Mouse (Mus musculus) CH12.LX (cell line): ENCODE measurements around the gene Pdcd4.

Source experiments
- CHD2 ChIP-seq: IDR thresholded peaks from 2 replicates; pipeline ENCODE4 v1.6.1; 2011; ENCODE audit warnings: low read length, improper control_type of control experiment
- CTCF ChIP-seq, 2 experiments: IDR thresholded peaks in 1 of 2; conservative IDR thresholded peaks in 1 of 2; 2 replicates each; pipeline ENCODE4 v1.5.1; 2011 to 2012; ENCODE audit warnings: low read depth in 2 of 2, low read length in 2 of 2, improper control_type of control experiment in 1 of 2, inconsistent platforms in 1 of 2, mild to moderate bottlenecking in 1 of 2, moderate library complexity in 1 of 2
- EP300 ChIP-seq: IDR thresholded peaks from 2 replicates; pipeline ENCODE4 v1.6.1; 2011; ENCODE audit warnings: low read length, improper control_type of control experiment
- HCFC1 ChIP-seq: IDR thresholded peaks from 2 replicates; pipeline ENCODE4 v1.6.1; 2012; ENCODE audit warnings: low read depth, mild to moderate bottlenecking, inconsistent platforms, low read length, improper control_type of control experiment
- KAT2A ChIP-seq: IDR thresholded peaks from 2 replicates; pipeline ENCODE4 v1.6.1; 2012; ENCODE audit warnings: low read length, improper control_type of control experiment, inconsistent platforms; ENCODE audit not compliant: insufficient replicate concordance
- MAFK ChIP-seq: IDR thresholded peaks from 2 replicates; pipeline ENCODE4 v1.6.1; 2011; ENCODE audit warnings: low read length, improper control_type of control experiment; ENCODE audit not compliant: insufficient replicate concordance
- MAZ ChIP-seq: IDR thresholded peaks from 2 replicates; pipeline ENCODE4 v1.6.1; 2012; ENCODE audit warnings: low read depth, mild to moderate bottlenecking, inconsistent platforms, low read length, improper control_type of control experiment, moderate library complexity
- POLR2A ChIP-seq: IDR thresholded peaks from 2 replicates; pipeline ENCODE4 v1.6.1; 2011; ENCODE audit warnings: low read depth, mild to moderate bottlenecking, improper control_type of control experiment, low read length
- POLR2AphosphoS2 ChIP-seq: IDR thresholded peaks from 2 replicates; pipeline ENCODE4 v1.6.1; 2011; ENCODE audit warnings: low read depth, low read length, improper control_type of control experiment
- TCF12 ChIP-seq: IDR thresholded peaks from 2 replicates; pipeline ENCODE4 v1.6.1; 2014; ENCODE audit warnings: low read depth, mild to moderate bottlenecking, inconsistent platforms, low read length, improper control_type of control experiment
- UBTF ChIP-seq: IDR thresholded peaks from 2 replicates; pipeline ENCODE4 v1.6.1; 2012; ENCODE audit warnings: low read depth, mild to moderate bottlenecking, inconsistent platforms, low read length, improper control_type of control experiment, moderate library complexity
- USF1 ChIP-seq: IDR thresholded peaks from 2 replicates; pipeline ENCODE4 v1.6.1; 2014; ENCODE audit warnings: low read depth, mild to moderate bottlenecking, inconsistent platforms, low read length, improper control_type of control experiment
- ZC3H11A ChIP-seq: IDR thresholded peaks from 2 replicates; pipeline ENCODE4 v1.6.1; 2012; ENCODE audit warnings: low read depth, mild to moderate bottlenecking, inconsistent platforms, low read length, improper control_type of control experiment
- ZKSCAN1 ChIP-seq: IDR thresholded peaks from 2 replicates; pipeline ENCODE4 v1.6.1; 2012; ENCODE audit warnings: low read depth, inconsistent platforms, low read length, improper control_type of control experiment, borderline replicate concordance

GRCm38 (mm10) chr19:53851826-53852698 lies 40.0 kb upstream of the Pdcd4 start:
- TF ChIP-seq POLR2A (no peak), EP300 (no peak), CTCF (conservative IDR thresholded peaks at IDR 0.05 in 1 of 2, IDR thresholded peaks at IDR 0.05 in 1 of 2; ENCODE audit: low read depth in 2 of 2, low read length in 2 of 2) (no peak), TCF12 (no peak), UBTF (no peak), HCFC1 (no peak), ZKSCAN1 (no peak), USF1 (no peak), KAT2A (no peak), ZC3H11A (no peak), POLR2AphosphoS2 (no peak), CHD2 (no peak), MAZ (no peak), MAFK (no peak)
